Mouse (Mus musculus): ENCODE data around the gene Klf15. TPM values are rescaled to one million over a fixed set of nuclear protein-coding genes. Genes with fewer than 3 reads are reported as not detected.

Klf15 gene
- polyA plus RNA-seq, 1 experiment from 2014 or later = 25.8 TPM

DNA sequence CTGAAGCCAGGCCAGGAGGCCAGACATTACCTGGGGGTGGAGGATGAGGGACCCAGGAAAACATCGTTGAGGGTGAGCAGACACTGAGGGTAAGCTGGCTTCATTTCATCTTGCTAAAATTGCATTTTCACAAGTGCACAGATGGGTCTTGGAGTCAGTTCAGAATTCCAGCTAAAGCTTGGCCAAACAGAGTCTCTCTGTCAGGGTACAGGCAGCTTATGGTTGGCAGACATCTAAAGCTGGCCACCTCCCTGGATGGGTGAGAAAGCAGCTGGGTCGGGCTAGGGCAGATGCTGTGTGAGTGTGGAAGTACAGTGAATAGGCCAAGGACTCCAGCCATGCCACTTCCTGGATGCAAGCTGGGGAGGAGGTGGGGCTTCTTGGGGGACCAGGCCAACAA lies 28.6 kb downstream of the Klf15 start:
- H3K4me1 ChIP-seq (ENCODE audit: control insufficient read depth, low read depth, low read length) = no peaks in the 10 kb centered on the region; the same call in 1 of the 2 replicates
- H3K4me3 ChIP-seq (ENCODE audit: low read depth, low read length) = no peak overlapping the region
- H3K36me3 ChIP-seq (ENCODE audit: control insufficient read depth, insufficient read depth) = no peaks in the 10 kb centered on the region
- no peak overlapping the region for H3K9ac ChIP-seq (ENCODE audit: low read depth, low read length)
- no peak for ATAC-seq (ENCODE audit: low read depth)
- WGBS (ENCODE audit: insufficient replicate concordance) = 59% methylated on average over 2 of the region's 2 CpGs
- H3K9me3 ChIP-seq (replicated peaks; ENCODE audit: control insufficient read depth, low read length) = no peaks in the 10 kb centered on the region
- no peaks in the 10 kb centered on the region for H3K27me3 ChIP-seq (ENCODE audit: control insufficient read depth, insufficient read depth, low read depth, low read length)
- H3K27ac ChIP-seq (ENCODE audit: low read length) = no peak overlapping the region
- H3K4me2 ChIP-seq (ENCODE audit: low read depth, low read length) = no peak overlapping the region

DNA sequence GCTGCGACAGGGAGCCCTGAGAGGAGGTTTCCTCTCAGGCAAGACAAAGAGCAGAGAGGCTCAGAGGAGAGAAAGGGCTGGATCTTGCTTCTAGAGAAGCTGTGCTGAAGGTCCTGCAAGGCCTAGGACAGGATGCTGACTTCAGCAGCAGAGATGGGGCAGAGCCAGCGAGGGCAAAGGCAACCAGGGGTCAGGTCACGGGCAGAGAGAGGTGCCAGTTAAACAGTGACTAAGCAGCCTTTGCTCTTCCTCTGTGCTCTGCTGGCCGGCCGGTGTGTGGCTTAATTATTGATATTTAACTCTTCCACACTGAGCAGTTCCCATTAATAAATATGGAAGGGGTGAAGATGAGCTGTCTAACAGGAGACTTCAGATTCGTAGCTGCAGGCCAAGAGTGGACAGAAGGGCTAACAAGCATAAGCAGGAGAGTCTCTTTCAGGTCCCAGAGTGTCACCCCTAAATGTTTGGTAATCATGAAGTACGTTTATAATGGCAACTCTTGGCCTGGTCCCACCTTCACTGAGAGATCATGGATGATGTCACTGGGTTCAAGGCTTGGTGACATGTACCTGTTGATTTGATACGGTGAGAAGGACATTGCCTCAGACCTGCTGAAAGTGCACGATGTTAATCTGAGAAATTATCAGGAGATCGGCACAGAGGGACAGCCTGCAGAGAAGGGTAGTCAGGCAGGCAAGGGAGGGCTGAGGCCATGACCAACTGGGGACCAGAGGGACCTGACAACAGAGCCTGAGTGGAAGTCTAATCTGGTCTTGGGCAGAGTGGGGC lies 29.8 kb downstream of the Klf15 start:
- Histone ChIP-seq H3K4me2 (ENCODE audit: low read depth, low read length) (no peak overlapping the region), H3K9me3 (replicated peaks; ENCODE audit: control insufficient read depth, low read length) (no peaks in the 10 kb centered on the region), H3K9ac (ENCODE audit: low read depth, low read length) (no peak overlapping the region), H3K27me3 (ENCODE audit: control insufficient read depth, insufficient read depth, low read depth, low read length) (no peaks in the 10 kb centered on the region), H3K36me3 (ENCODE audit: control insufficient read depth, insufficient read depth) (no peaks in the 10 kb centered on the region), H3K4me3 (ENCODE audit: low read depth, low read length) (no peak overlapping the region), H3K4me1 (ENCODE audit: control insufficient read depth, low read depth, low read length) (no peaks in the 10 kb centered on the region; the same call in 1 of the 2 replicates), H3K27ac (ENCODE audit: low read length) (peak overlapping the region; percentile 51)
- WGBS (ENCODE audit: insufficient replicate concordance) = 48% methylated on average over 10 of the region's 10 CpGs
- peak; percentile 89 for ATAC-seq (ENCODE audit: low read depth)

DNA sequence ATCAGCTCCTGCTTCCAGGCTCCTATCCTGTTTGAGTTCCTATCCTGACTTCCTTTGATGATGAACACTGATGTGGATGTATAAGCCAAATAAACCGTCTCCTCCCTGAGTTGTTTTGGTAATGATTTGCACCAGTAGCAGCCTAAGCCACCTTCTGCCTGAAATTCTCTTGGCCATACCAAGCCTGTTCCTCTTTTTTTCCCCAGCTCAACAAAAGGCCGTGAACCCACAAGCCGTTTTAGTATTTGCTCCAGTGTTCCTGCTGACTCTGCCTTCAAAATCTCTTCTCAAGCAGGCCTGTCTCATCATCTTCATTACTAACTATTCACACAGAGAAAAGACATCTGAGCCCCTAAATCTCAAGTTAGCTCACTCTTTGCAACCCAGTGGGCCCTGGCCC lies 31.8 kb downstream of the Klf15 start:
- no peak overlapping the region for H3K27ac ChIP-seq (ENCODE audit: low read length)
- no peaks in the 10 kb centered on the region for H3K36me3 ChIP-seq (ENCODE audit: control insufficient read depth, insufficient read depth)
- ATAC-seq (ENCODE audit: low read depth) = no peak
- H3K4me2 ChIP-seq (ENCODE audit: low read depth, low read length) = no peak overlapping the region
- no peaks in the 10 kb centered on the region; the same call in 1 of the 2 replicates for H3K4me1 ChIP-seq (ENCODE audit: control insufficient read depth, low read depth, low read length)
- no peaks in the 10 kb centered on the region for H3K9me3 ChIP-seq (replicated peaks; ENCODE audit: control insufficient read depth, low read length)
- 26% methylated on average over 3 of the region's 3 CpGs for WGBS (ENCODE audit: insufficient replicate concordance)
- H3K4me3 ChIP-seq (ENCODE audit: low read depth, low read length) = no peak overlapping the region
- H3K9ac ChIP-seq (ENCODE audit: low read depth, low read length) = no peak overlapping the region
- H3K27me3 ChIP-seq (ENCODE audit: control insufficient read depth, insufficient read depth, low read depth, low read length) = no peaks in the 10 kb centered on the region

DNA sequence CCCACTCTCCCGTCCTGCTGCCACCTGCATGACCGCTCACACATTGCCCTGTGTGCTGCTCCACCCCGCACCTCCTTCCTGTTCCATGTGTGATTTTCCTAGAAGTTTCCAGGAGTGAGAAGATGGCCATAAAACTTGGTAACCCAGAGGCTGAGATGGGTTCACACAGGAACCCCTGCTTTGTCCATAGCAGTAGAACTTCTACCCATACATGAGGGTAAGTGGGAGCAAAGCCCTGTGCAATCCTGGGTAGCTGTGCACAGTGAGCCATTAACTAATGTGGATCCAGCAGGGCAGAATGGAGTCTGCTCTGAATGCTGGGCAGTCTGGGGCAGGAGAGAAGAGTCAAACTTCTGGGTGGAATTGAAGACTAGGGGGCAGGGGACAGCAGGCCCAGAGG lies 32.2 kb downstream of the Klf15 start:
- Histone ChIP-seq H3K4me3 (ENCODE audit: low read depth, low read length) (no peak overlapping the region), H3K36me3 (ENCODE audit: control insufficient read depth, insufficient read depth) (no peaks in the 10 kb centered on the region), H3K9ac (ENCODE audit: low read depth, low read length) (no peak overlapping the region), H3K27ac (ENCODE audit: low read length) (no peak overlapping the region), H3K4me1 (ENCODE audit: control insufficient read depth, low read depth, low read length) (no peaks in the 10 kb centered on the region; the same call in 1 of the 2 replicates), H3K9me3 (replicated peaks; ENCODE audit: control insufficient read depth, low read length) (no peaks in the 10 kb centered on the region), H3K4me2 (ENCODE audit: low read depth, low read length) (no peak overlapping the region), H3K27me3 (ENCODE audit: control insufficient read depth, insufficient read depth, low read depth, low read length) (no peaks in the 10 kb centered on the region)
- ATAC-seq (ENCODE audit: low read depth) = no peak
- WGBS (ENCODE audit: insufficient replicate concordance) = 62% methylated on average over 3 of the region's 3 CpGs

DNA sequence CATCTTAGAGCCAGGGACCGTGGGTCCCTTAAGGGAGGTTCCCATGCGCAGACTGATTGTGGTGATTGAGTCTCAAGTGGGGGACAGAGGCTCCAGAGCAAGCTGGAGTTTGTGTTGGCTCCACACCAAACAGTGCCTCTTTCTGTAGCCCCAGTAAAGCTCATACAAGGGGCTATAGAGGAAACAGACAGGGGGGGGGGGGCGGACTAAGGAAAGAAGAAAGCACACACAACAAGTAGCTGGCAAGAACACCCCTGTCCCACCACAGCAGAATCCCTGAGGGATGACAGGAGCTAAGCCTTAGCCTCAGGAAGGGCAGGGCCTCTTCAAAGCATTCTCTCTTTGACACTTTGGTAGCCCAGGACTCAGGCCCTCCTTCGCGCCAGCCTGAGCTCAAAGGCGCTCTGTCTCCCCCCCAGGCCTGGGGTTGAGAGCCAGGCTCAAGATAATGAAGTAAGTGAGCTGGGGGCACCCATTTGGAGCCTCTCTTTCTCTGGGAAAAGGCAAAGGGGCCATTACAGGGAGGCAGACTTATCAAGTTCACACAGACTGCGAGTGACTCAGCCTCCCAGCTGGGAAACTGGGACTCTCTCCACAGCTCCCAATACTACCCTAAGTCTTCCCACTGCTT lies 33.0 kb downstream of the Klf15 start:
- Histone ChIP-seq H3K27me3 (ENCODE audit: control insufficient read depth, insufficient read depth, low read depth, low read length) (no peaks in the 10 kb centered on the region), H3K9me3 (replicated peaks; ENCODE audit: control insufficient read depth, low read length) (no peaks in the 10 kb centered on the region), H3K4me1 (ENCODE audit: control insufficient read depth, low read depth, low read length) (no peaks in the 10 kb centered on the region; the same call in 1 of the 2 replicates), H3K4me2 (ENCODE audit: low read depth, low read length) (no peak overlapping the region), H3K27ac (ENCODE audit: low read length) (no peak overlapping the region), H3K36me3 (ENCODE audit: control insufficient read depth, insufficient read depth) (no peaks in the 10 kb centered on the region), H3K9ac (ENCODE audit: low read depth, low read length) (no peak overlapping the region), H3K4me3 (ENCODE audit: low read depth, low read length) (no peak overlapping the region)
- 57% methylated on average over 6 of the region's 7 CpGs for WGBS (ENCODE audit: insufficient replicate concordance)
- ATAC-seq (ENCODE audit: low read depth) = no peak

DNA sequence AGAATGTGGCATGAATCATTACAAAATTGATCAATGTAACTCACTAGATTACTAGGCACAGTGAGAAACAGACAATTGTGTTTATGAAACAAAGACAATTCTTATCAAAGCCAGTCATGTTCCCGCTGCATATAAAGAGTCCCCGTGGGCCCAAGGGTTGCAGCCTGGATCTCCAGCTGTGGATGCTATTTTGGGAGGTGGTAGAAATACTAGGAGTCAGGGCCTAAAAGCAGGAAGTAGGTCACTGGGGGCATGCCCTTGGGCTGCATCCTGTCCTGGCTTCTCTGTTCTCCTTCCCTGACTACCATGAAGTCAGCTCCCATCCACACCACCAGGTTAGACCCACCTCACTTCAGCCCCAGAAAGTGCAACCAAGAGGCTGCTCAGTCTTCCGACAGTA lies 33.8 kb downstream of the Klf15 start:
- ATAC-seq (ENCODE audit: low read depth) = no peak
- H3K4me3 ChIP-seq (ENCODE audit: low read depth, low read length) = no peak overlapping the region
- H3K27ac ChIP-seq (ENCODE audit: low read length) = no peak overlapping the region
- H3K4me1 ChIP-seq (ENCODE audit: control insufficient read depth, low read depth, low read length) = no peaks in the 10 kb centered on the region; the same call in 1 of the 2 replicates
- H3K4me2 ChIP-seq (ENCODE audit: low read depth, low read length) = no peak overlapping the region
- H3K9me3 ChIP-seq (replicated peaks; ENCODE audit: control insufficient read depth, low read length) = no peaks in the 10 kb centered on the region
- no peaks in the 10 kb centered on the region for H3K27me3 ChIP-seq (ENCODE audit: control insufficient read depth, insufficient read depth, low read depth, low read length)
- no peak overlapping the region for H3K9ac ChIP-seq (ENCODE audit: low read depth, low read length)
- no peaks in the 10 kb centered on the region for H3K36me3 ChIP-seq (ENCODE audit: control insufficient read depth, insufficient read depth)
- 43% methylated on average over 3 of the region's 3 CpGs for WGBS (ENCODE audit: insufficient replicate concordance)

DNA sequence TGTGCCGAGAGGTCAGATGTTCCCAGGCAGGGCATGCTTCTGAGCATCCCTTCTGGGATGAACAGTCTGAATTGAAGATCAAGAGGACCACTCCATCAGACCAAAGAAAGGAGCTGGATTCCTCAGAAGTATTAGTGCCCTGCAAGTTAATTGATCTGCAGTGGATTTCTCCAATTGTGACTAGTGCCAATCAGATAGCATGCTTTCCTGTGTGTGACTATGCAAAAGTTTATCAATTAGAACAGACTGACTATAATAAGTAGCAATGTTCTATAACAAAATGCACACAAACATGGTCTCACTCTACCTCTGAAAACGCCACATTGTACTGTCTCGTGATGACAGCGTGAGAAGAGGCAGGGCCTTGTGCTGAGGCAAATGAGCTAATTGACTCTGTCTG lies 37.1 kb downstream of the Klf15 start:
- Histone ChIP-seq H3K27me3 (ENCODE audit: control insufficient read depth, insufficient read depth, low read depth, low read length) (no peaks in the 10 kb centered on the region), H3K36me3 (ENCODE audit: control insufficient read depth, insufficient read depth) (no peaks in the 10 kb centered on the region), H3K9me3 (replicated peaks; ENCODE audit: control insufficient read depth, low read length) (no peaks in the 10 kb centered on the region), H3K4me2 (ENCODE audit: low read depth, low read length) (no peak overlapping the region), H3K9ac (ENCODE audit: low read depth, low read length) (no peak overlapping the region), H3K4me3 (ENCODE audit: low read depth, low read length) (no peak overlapping the region), H3K4me1 (ENCODE audit: control insufficient read depth, low read depth, low read length) (no peaks in the 10 kb centered on the region; the same call in 1 of the 2 replicates), H3K27ac (ENCODE audit: low read length) (no peak overlapping the region)
- ATAC-seq (ENCODE audit: low read depth) = no peak
- 47% methylated on average over 4 of the region's 4 CpGs for WGBS (ENCODE audit: insufficient replicate concordance)

DNA sequence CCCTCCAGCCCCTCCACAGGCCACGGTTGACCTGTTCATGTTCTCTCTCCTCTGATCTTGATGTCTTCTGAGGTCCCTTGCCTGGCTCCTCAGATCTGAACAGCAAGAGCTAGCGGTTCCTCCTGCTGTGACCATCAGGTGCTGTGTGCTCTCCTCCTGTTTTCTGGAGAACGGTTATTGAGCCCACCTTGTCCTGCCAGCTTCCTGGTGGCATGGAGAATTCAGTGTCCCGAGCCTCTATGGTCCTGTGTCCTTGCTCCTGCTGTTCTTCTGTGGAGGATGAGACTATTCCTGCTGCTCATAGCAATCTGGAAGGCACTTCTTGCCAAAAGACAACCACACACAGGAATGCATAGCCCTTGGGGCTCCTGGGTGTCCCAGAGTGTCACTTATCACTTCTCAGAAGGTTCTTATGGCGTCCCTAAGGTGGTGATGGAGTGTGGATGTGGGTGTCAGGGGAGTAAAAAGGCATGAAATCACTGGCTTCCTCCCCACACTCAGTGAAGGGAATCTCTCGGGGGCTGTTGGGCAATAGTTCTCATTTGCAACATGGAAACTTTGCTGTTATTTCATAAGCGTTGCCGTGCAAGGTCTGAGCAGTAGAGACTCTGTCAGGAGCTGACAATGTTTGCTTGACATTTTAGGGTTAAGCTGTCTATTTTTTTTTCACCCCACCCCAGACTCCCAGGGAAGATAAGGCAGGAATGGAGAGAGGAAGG lies 39.0 kb downstream of the Klf15 start:
- Histone ChIP-seq H3K4me2 (ENCODE audit: low read depth, low read length) (no peak overlapping the region), H3K27ac (ENCODE audit: low read length) (no peak overlapping the region), H3K27me3 (ENCODE audit: control insufficient read depth, insufficient read depth, low read depth, low read length) (no peaks in the 10 kb centered on the region), H3K9ac (ENCODE audit: low read depth, low read length) (no peak overlapping the region), H3K4me1 (ENCODE audit: control insufficient read depth, low read depth, low read length) (no peaks in the 10 kb centered on the region; the same call in 1 of the 2 replicates), H3K4me3 (ENCODE audit: low read depth, low read length) (no peak overlapping the region), H3K36me3 (ENCODE audit: control insufficient read depth, insufficient read depth) (no peaks in the 10 kb centered on the region), H3K9me3 (replicated peaks; ENCODE audit: control insufficient read depth, low read length) (no peaks in the 10 kb centered on the region)
- ATAC-seq (ENCODE audit: low read depth) = no peak
- 47% methylated on average over 8 of the region's 8 CpGs for WGBS (ENCODE audit: insufficient replicate concordance)

DNA sequence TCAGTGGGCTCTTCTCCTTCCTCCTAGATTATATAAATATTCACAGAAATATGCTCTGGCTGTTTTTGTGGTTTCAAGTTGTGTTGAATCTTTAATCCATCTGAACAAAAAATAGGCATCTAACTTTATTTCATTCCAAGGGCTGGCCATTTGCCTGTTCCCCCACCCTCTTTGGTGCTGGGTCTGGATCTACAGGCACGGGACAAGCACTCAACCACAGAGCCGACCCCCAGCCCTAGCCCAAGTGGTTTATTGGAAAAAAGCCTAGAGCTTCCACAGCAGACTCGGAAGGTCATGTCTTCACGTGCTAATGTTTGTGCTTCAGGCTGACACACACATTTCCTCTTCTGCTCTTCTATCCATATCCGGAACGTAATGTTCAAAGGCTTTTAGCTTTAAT lies 43.5 kb downstream of the Klf15 start:
- Histone ChIP-seq H3K9me3 (replicated peaks; ENCODE audit: control insufficient read depth, low read length) (no peaks in the 10 kb centered on the region), H3K9ac (ENCODE audit: low read depth, low read length) (no peak overlapping the region), H3K4me1 (ENCODE audit: control insufficient read depth, low read depth, low read length) (peaks cover 4% of the 10 kb centered on the region), H3K27ac (ENCODE audit: low read length) (peak overlapping the region; percentile 31; the same call in 1 of the 2 replicates), H3K36me3 (ENCODE audit: control insufficient read depth, insufficient read depth) (no peaks in the 10 kb centered on the region), H3K4me2 (ENCODE audit: low read depth, low read length) (no peak overlapping the region), H3K4me3 (ENCODE audit: low read depth, low read length) (no peak overlapping the region), H3K27me3 (ENCODE audit: control insufficient read depth, insufficient read depth, low read depth, low read length) (no peaks in the 10 kb centered on the region)
- no peak for ATAC-seq (ENCODE audit: low read depth)
- WGBS (ENCODE audit: insufficient replicate concordance) = 44% methylated on average over 6 of the region's 6 CpGs
